ENCODE assay signal across 8 mouse cellular contexts in the genomic region with DNA sequence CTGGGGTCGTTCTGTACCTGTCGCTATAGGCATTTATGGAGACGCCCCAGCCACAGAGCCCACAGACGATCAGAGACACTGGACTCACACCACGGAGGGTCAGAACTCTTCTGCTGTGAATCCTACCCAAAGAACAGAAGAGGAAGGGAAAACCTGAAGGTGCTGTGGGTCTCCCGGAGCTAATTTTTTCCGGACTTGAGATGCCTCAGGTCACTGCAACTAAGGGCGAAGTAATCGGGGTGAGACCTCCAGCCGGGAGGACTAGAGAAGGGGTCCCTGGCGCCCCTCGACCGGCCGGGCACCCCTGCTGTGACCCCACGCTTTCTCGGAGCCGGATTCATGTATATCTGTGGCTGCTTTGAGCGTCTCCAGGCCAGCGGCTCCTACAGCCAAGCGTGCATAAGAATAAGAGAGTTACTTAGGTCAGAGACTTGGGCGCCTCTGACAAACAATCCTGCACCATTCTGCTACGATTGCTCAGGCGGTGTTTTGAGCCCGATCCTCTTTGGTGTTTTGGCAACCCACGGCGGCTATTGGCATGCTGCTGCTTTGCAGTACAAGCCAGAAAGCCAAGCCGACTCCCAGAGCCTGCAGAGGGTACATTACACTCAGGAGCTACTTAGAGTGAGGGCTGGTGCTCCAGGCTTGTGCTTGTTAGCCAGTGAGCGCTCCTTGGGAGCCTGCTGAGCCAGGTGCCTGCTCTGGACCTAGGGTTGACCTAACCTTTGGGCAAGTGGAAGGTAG. TPM values are rescaled to one million over a fixed set of nuclear protein-coding genes. Genes with fewer than 3 reads are reported as not detected.
DNase-seq lines count a peak whose midpoint lies in the region; ATAC-seq and TF ChIP-seq lines count a peak whose summit lies in the region.

No protein-coding gene starts in this region.

- H3K27me3 ChIP-seq in embryonic facial prominence, embryonic 15.5 days = no peaks in the 10 kb centered on the region
- H3K27me3 ChIP-seq in kidney, postnatal 0 days (ENCODE audit: insufficient read depth, low read length) = no peaks in the 10 kb centered on the region
- no peaks in the 10 kb centered on the region for H3K27me3 ChIP-seq in neural tube, embryonic 13.5 days

- H3K4me3 ChIP-seq in embryonic facial prominence, embryonic 15.5 days (replicated peaks) = peak overlapping the region; percentile 90
- peak overlapping the region; percentile 73 for H3K4me3 ChIP-seq in kidney, postnatal 0 days (replicated peaks; ENCODE audit: low read depth, low read length)
- H3K4me3 ChIP-seq in neural tube, embryonic 13.5 days = peak overlapping the region; percentile 90

- peak; percentile 50 for DNase-seq in cerebellum, adult 9-11 months
- DNase-seq in cerebellum, postnatal 36 days = no peak
- DNase-seq in A20 (ENCODE audit: low read depth, low spot score) = peak; percentile 52
- DNase-seq in kidney, postnatal 0 days (ENCODE audit: low spot score) = no peak
- DNase-seq in ovary, postnatal 36 days (ENCODE audit: low spot score) = no peak
- no peak for DNase-seq in retina, embryonic 14.5 days (ENCODE audit: low spot score)

- no peak for TF ChIP-seq CTCF in kidney, postnatal 0 days (IDR thresholded peaks at IDR 0.05; ENCODE audit: low read depth)

- peak overlapping the region; percentile 78 for H3K9ac ChIP-seq in embryonic facial prominence, embryonic 15.5 days
- H3K9ac ChIP-seq in kidney, postnatal 0 days (ENCODE audit: low read depth, low read length) = peak overlapping the region; percentile 61
- peak overlapping the region; percentile 81 for H3K9ac ChIP-seq in neural tube, embryonic 13.5 days

- WGBS in embryonic facial prominence, embryonic 15.5 days = 2% methylated on average over 28 of the region's 28 CpGs
- 2% methylated on average over 28 of the region's 28 CpGs for WGBS in kidney, postnatal 0 days
- 3% methylated on average over 28 of the region's 28 CpGs for WGBS in neural tube, embryonic 13.5 days

- peak overlapping the region; percentile 30 for H3K27ac ChIP-seq in embryonic facial prominence, embryonic 15.5 days (replicated peaks)
- peak overlapping the region; percentile 50; the same call in 1 of the 2 replicates for H3K27ac ChIP-seq in kidney, postnatal 0 days
- H3K27ac ChIP-seq in neural tube, embryonic 13.5 days (replicated peaks) = 0 out of 2 replicates have a peak overlapping the region, but pooled peaks have one; percentile 18

- H3K9me3 ChIP-seq in embryonic facial prominence, embryonic 15.5 days (replicated peaks) = no peaks in the 10 kb centered on the region
- no peaks in the 10 kb centered on the region for H3K9me3 ChIP-seq in kidney, postnatal 0 days (replicated peaks; ENCODE audit: low read length)
- no peaks in the 10 kb centered on the region for H3K9me3 ChIP-seq in neural tube, embryonic 13.5 days

- H3K36me3 ChIP-seq in embryonic facial prominence, embryonic 15.5 days = peaks cover 9% of the 10 kb centered on the region
- no peaks in the 10 kb centered on the region for H3K36me3 ChIP-seq in kidney, postnatal 0 days (ENCODE audit: insufficient read depth, low read length)
- H3K36me3 ChIP-seq in neural tube, embryonic 13.5 days = peaks cover 11% of the 10 kb centered on the region

- ATAC-seq in embryonic facial prominence, embryonic 15.5 days (ENCODE audit: insufficient number of reproducible peaks, low FRiP score, low TSS enrichment, low read depth) = no peak
- ATAC-seq in kidney, postnatal 0 days (replicated peaks; ENCODE audit: low FRiP score, low read depth) = no peak
- peak; percentile 34; the same call in 1 of the 2 replicates for ATAC-seq in neural tube, embryonic 13.5 days (ENCODE audit: low read depth)

- H3K4me2 ChIP-seq in embryonic facial prominence, embryonic 15.5 days (replicated peaks) = peak overlapping the region; percentile 97
- peak overlapping the region; percentile 90 for H3K4me2 ChIP-seq in kidney, postnatal 0 days (ENCODE audit: low read length)
- H3K4me2 ChIP-seq in neural tube, embryonic 13.5 days = peak overlapping the region; percentile 100

- H3K4me1 ChIP-seq in embryonic facial prominence, embryonic 15.5 days = peaks cover 27% of the 10 kb centered on the region
- H3K4me1 ChIP-seq in kidney, postnatal 0 days (replicated peaks; ENCODE audit: insufficient read depth, low read length) = 0 out of 2 replicates have a peak, but pooled peaks cover 16% of the 10 kb centered on the region
- H3K4me1 ChIP-seq in neural tube, embryonic 13.5 days (replicated peaks) = peaks cover 31% of the 10 kb centered on the region

RNA-seq across cellular contexts. Expression of gene Atad3a, which starts 0.6 kb away (rescaled TPM):
- polyA plus RNA-seq in embryonic facial prominence, embryonic 15.5 days (2015; fragmentation: Nextera tagmentation; extraction: Ambion mirVana) = 84.9 and 89.9 TPM in 2 replicates
- polyA plus RNA-seq in kidney, postnatal 0 days (2015; fragmentation: Nextera tagmentation; extraction: Ambion mirVana) = 92.1 and 92.2 TPM in 2 replicates
- 75.1 and 76.4 TPM in 2 replicates for polyA plus RNA-seq in neural tube, embryonic 13.5 days (2015; fragmentation: Nextera tagmentation; extraction: Ambion mirVana)

RNA-seq across cellular contexts. Expression of gene Vwa1, which starts 13.0 kb away (rescaled TPM):
- polyA plus RNA-seq in embryonic facial prominence, embryonic 15.5 days (2015; fragmentation: Nextera tagmentation; extraction: Ambion mirVana) = 14.2 and 17.4 TPM in 2 replicates
- 14.8 and 16.4 TPM in 2 replicates for polyA plus RNA-seq in kidney, postnatal 0 days (2015; fragmentation: Nextera tagmentation; extraction: Ambion mirVana)
- polyA plus RNA-seq in neural tube, embryonic 13.5 days (2015; fragmentation: Nextera tagmentation; extraction: Ambion mirVana) = 23.0 and 23.4 TPM in 2 replicates

RNA-seq across cellular contexts. Expression of gene Tmem88b, which starts 24.1 kb away (rescaled TPM):
- polyA plus RNA-seq in embryonic facial prominence, embryonic 15.5 days (2015; fragmentation: Nextera tagmentation; extraction: Ambion mirVana) = 0.76 and 1.2 TPM in 2 replicates
- 0.16 and 0.22 TPM in 2 replicates for polyA plus RNA-seq in kidney, postnatal 0 days (2015; fragmentation: Nextera tagmentation; extraction: Ambion mirVana)
- 0.49 and 1.1 TPM in 2 replicates for polyA plus RNA-seq in neural tube, embryonic 13.5 days (2015; fragmentation: Nextera tagmentation; extraction: Ambion mirVana)

RNA-seq across cellular contexts. Expression of gene Tmem240, which starts 26.9 kb away (rescaled TPM):
- polyA plus RNA-seq in embryonic facial prominence, embryonic 15.5 days (2015; fragmentation: Nextera tagmentation; extraction: Ambion mirVana) = 1.6 and 2.2 TPM in 2 replicates
- 0.47 and 0.68 TPM in 2 replicates for polyA plus RNA-seq in kidney, postnatal 0 days (2015; fragmentation: Nextera tagmentation; extraction: Ambion mirVana)
- 10.4 and 12.0 TPM in 2 replicates for polyA plus RNA-seq in neural tube, embryonic 13.5 days (2015; fragmentation: Nextera tagmentation; extraction: Ambion mirVana)

RNA-seq across cellular contexts. Expression of gene Ankrd65, which starts 28.7 kb away (rescaled TPM):
- 0.29 and 0.71 TPM in 2 replicates for polyA plus RNA-seq in embryonic facial prominence, embryonic 15.5 days (2015; fragmentation: Nextera tagmentation; extraction: Ambion mirVana)
- 0.28 and 0.29 TPM in 2 replicates for polyA plus RNA-seq in kidney, postnatal 0 days (2015; fragmentation: Nextera tagmentation; extraction: Ambion mirVana)
- polyA plus RNA-seq in neural tube, embryonic 13.5 days (2015; fragmentation: Nextera tagmentation; extraction: Ambion mirVana) = not detected in 2 replicates

Comparison
In these comparisons a context has a peak if more than half of its experiments do, and no peak if none do; other contexts are left out.
1. DNase-seq: peak in cerebellum, adult 9-11 months (single experiment) and A20 (single experiment); none in cerebellum, postnatal 36 days (0 of 2), kidney, postnatal 0 days (single experiment), ovary, postnatal 36 days (single experiment) and retina, embryonic 14.5 days (single experiment).
2. Peak in every context shown above with its lines, with median percentiles within 50 percentile points of each other: H3K27ac ChIP-seq, H3K4me2 ChIP-seq, H3K4me3 ChIP-seq and H3K9ac ChIP-seq.